Mouse (Mus musculus): Measurements from ENCODE around the gene Sel1l3. TPM values are rescaled to one million over a fixed set of nuclear protein-coding genes. Genes with fewer than 3 reads are reported as not detected.

Gene Sel1l3
- polyA plus RNA-seq, 1 experiment from 2014 or later, result 11.1 TPM

DNA sequence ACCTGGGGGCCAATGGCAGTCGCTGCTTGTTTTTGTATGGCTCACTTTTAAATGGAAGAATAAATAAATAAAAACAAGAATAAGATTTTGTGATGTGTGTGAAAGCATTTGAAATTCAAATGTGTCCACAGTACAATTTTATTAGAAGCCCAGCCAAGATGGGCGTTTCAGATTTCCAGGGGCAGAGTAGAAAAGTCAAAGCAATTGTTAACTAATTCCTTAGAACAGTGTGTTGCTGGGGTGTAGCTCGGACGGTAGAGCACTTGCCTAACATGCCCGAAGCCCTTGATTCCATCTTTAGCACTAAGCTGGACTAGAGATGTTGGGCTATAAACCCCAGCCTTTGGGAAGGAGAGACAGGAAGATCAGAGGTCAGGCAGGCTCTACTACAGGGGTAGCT lies 102.7 kb downstream of the Sel1l3 start:
- Histone ChIP-seq H3K27me3 (replicated peaks; ENCODE audit: control insufficient read depth, insufficient read depth, low read length) (no peaks in the 10 kb centered on the region), H3K9me3 (ENCODE audit: control insufficient read depth, low read length) (peaks cover 3% of the 10 kb centered on the region; the same call in 1 of the 2 replicates), H3K4me1 (replicated peaks; ENCODE audit: control insufficient read depth, insufficient read depth, low read length) (no peaks in the 10 kb centered on the region), H3K4me2 (ENCODE audit: low read length) (no peak overlapping the region), H3K9ac (ENCODE audit: low read length) (no peak overlapping the region), H3K36me3 (ENCODE audit: control insufficient read depth, insufficient read depth, low read length) (no peaks in the 10 kb centered on the region), H3K27ac (ENCODE audit: low read depth) (no peak overlapping the region), H3K4me3 (ENCODE audit: low read depth, low read length) (no peak overlapping the region)
- 71% methylated on average over 5 of the region's 5 CpGs for WGBS
- no peak for ATAC-seq (replicated peaks; ENCODE audit: low FRiP score, low TSS enrichment, low read depth)
- DNase-seq (ENCODE audit: low spot score), result no peak

DNA sequence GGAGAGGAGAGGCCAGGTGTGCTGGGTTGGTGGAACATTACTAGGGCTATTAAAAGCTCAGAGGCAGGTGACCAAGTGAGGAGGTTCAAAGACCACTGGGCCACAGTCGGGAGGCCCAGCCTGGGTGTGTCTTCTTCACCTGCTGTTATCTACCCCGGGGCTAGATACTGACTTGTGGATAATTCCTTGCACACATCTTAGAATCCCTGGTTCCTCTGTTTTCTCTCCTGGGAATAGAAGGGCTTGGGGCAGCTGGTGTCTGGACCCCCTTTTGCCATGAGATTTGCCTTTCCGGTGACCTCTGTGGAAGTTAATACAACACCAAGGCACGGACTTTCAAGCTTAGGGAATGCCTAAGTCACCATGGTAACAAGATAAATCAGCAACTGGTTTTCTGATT lies 103.5 kb downstream of the Sel1l3 start:
- Histone ChIP-seq H3K27ac (ENCODE audit: low read depth) (no peak overlapping the region), H3K4me1 (replicated peaks; ENCODE audit: control insufficient read depth, insufficient read depth, low read length) (no peaks in the 10 kb centered on the region), H3K36me3 (ENCODE audit: control insufficient read depth, insufficient read depth, low read length) (no peaks in the 10 kb centered on the region), H3K4me2 (ENCODE audit: low read length) (no peak overlapping the region), H3K27me3 (replicated peaks; ENCODE audit: control insufficient read depth, insufficient read depth, low read length) (no peaks in the 10 kb centered on the region), H3K9me3 (ENCODE audit: control insufficient read depth, low read length) (peaks cover 3% of the 10 kb centered on the region; the same call in 1 of the 2 replicates), H3K4me3 (ENCODE audit: low read depth, low read length) (no peak overlapping the region), H3K9ac (ENCODE audit: low read length) (no peak overlapping the region)
- DNase-seq (ENCODE audit: low spot score), result no peak
- no peak; the same call in 1 of the 2 replicates for ATAC-seq (replicated peaks; ENCODE audit: low FRiP score, low TSS enrichment, low read depth)
- 58% methylated on average over 4 of the region's 4 CpGs for WGBS

DNA sequence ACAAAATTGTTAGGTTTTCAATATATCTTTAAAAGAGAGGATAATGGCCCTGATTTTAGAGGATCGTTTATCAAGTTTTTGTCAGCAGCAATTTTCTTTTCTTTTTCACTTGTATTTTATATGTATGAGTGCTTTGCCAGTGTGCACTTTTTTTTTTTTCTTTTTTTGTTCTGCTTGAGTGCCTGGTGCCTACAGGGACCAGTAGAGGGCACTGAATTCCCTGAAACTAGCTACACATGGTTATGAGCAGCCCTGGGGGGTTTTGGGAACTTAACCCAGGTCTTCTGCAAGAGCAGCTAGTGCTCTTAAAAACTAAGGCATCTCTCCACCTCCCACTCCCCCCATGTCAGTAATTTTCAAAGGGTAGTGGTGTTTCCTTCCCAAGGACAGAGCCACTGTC lies 105.1 kb downstream of the Sel1l3 start:
- H3K4me1 ChIP-seq (replicated peaks; ENCODE audit: control insufficient read depth, insufficient read depth, low read length), result no peaks in the 10 kb centered on the region
- H3K9ac ChIP-seq (ENCODE audit: low read length), result no peak overlapping the region
- no peaks in the 10 kb centered on the region for H3K36me3 ChIP-seq (ENCODE audit: control insufficient read depth, insufficient read depth, low read length)
- H3K9me3 ChIP-seq (ENCODE audit: control insufficient read depth, low read length), result peaks cover 3% of the 10 kb centered on the region; the same call in 1 of the 2 replicates
- no peaks in the 10 kb centered on the region for H3K27me3 ChIP-seq (replicated peaks; ENCODE audit: control insufficient read depth, insufficient read depth, low read length)
- no peak overlapping the region for H3K4me2 ChIP-seq (ENCODE audit: low read length)
- DNase-seq (ENCODE audit: low spot score) (no peak), ATAC-seq (replicated peaks; ENCODE audit: low FRiP score, low TSS enrichment, low read depth) (no peak)
- H3K4me3 ChIP-seq (ENCODE audit: low read depth, low read length), result no peak overlapping the region
- WGBS, result 86% methylated on average over 1 of the region's 1 CpGs
- no peak overlapping the region for H3K27ac ChIP-seq (ENCODE audit: low read depth)

DNA sequence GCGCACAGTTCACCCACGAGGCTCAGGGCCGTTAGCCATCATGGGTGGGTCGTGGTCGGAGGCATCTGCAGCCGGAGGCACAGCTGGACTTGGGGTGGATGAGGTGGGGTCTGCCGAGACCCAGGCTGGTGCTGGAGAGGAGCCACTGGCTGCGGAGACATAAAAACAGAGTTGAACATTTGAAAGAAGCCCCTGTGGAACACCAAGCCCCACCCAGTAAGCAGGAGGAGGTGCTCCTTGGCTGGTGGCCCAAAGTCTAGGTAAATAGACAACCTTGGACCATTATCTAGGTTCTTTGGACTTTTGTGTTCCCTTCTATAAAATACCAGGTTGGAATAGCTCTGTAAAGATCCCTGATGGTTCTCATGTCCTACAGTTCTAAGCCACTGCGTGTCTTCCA lies 105.7 kb downstream of the Sel1l3 start:
- H3K27ac ChIP-seq (ENCODE audit: low read depth), result no peak overlapping the region
- no peak overlapping the region for H3K4me2 ChIP-seq (ENCODE audit: low read length)
- no peak overlapping the region for H3K9ac ChIP-seq (ENCODE audit: low read length)
- DNase-seq (ENCODE audit: low spot score), result no peak
- H3K36me3 ChIP-seq (ENCODE audit: control insufficient read depth, insufficient read depth, low read length), result no peaks in the 10 kb centered on the region
- no peaks in the 10 kb centered on the region for H3K4me1 ChIP-seq (replicated peaks; ENCODE audit: control insufficient read depth, insufficient read depth, low read length)
- no peak overlapping the region for H3K4me3 ChIP-seq (ENCODE audit: low read depth, low read length)
- ATAC-seq (replicated peaks; ENCODE audit: low FRiP score, low TSS enrichment, low read depth), result no peak
- WGBS, result 76% methylated on average over 9 of the region's 9 CpGs
- H3K27me3 ChIP-seq (replicated peaks; ENCODE audit: control insufficient read depth, insufficient read depth, low read length), result no peaks in the 10 kb centered on the region
- peaks cover under 1% of the 10 kb centered on the region; the same call in 1 of the 2 replicates for H3K9me3 ChIP-seq (ENCODE audit: control insufficient read depth, low read length)

DNA sequence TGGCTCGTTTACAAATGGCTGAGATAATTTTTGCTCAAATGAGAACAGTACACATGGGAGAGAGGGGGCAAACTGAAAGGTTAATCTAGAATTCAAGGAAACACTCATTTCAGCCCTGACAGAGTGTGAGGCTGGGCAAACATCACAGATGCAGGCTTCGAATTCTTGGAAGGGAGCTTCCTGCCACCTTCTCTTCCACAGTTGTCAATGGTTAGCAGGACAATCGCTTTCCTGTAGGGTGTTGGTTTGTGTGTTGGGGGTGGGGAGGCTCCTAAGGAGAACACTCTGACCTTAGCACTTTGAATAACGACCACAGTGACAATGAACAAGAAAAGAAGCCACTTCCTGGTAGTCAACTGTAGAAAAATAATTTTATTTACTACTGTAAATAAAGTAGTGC lies 107.0 kb downstream of the Sel1l3 start:
- no peaks in the 10 kb centered on the region for H3K36me3 ChIP-seq (ENCODE audit: control insufficient read depth, insufficient read depth, low read length)
- WGBS, result 37% methylated on average over 4 of the region's 4 CpGs
- no peak overlapping the region for H3K4me2 ChIP-seq (ENCODE audit: low read length)
- no peak overlapping the region for H3K9ac ChIP-seq (ENCODE audit: low read length)
- no peaks in the 10 kb centered on the region for H3K9me3 ChIP-seq (ENCODE audit: control insufficient read depth, low read length)
- no peak overlapping the region for H3K4me3 ChIP-seq (ENCODE audit: low read depth, low read length)
- DNase-seq (ENCODE audit: low spot score), result no peak
- no peaks in the 10 kb centered on the region for H3K4me1 ChIP-seq (replicated peaks; ENCODE audit: control insufficient read depth, insufficient read depth, low read length)
- ATAC-seq (replicated peaks; ENCODE audit: low FRiP score, low TSS enrichment, low read depth), result no peak
- no peaks in the 10 kb centered on the region for H3K27me3 ChIP-seq (replicated peaks; ENCODE audit: control insufficient read depth, insufficient read depth, low read length)
- H3K27ac ChIP-seq (ENCODE audit: low read depth), result no peak overlapping the region

DNA sequence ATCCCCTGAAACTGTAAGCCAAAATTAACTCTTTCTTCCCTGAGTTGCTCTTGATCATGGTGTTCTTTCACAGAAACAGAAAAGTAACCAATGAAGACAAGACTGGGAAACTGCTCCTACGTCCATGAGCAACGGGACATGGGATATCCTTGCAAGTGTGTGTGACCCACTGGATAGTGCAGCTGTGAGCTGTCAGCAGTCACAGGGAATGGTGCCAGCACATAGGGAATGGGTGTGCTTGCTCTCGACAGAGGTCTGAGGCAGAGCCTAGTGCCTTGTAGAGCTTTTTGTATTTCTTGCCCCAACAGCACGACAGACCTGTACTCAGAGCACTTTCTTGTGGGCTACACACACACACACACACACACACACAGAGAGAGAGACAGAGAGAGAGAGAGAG lies 107.6 kb downstream of the Sel1l3 start:
- DNase-seq (ENCODE audit: low spot score) (no peak), ATAC-seq (replicated peaks; ENCODE audit: low FRiP score, low TSS enrichment, low read depth) (no peak)
- Histone ChIP-seq H3K27ac (ENCODE audit: low read depth) (no peak overlapping the region), H3K9me3 (ENCODE audit: control insufficient read depth, low read length) (no peaks in the 10 kb centered on the region), H3K9ac (ENCODE audit: low read length) (no peak overlapping the region), H3K4me3 (ENCODE audit: low read depth, low read length) (no peak overlapping the region), H3K4me2 (ENCODE audit: low read length) (no peak overlapping the region), H3K27me3 (replicated peaks; ENCODE audit: control insufficient read depth, insufficient read depth, low read length) (no peaks in the 10 kb centered on the region), H3K4me1 (replicated peaks; ENCODE audit: control insufficient read depth, insufficient read depth, low read length) (no peaks in the 10 kb centered on the region), H3K36me3 (ENCODE audit: control insufficient read depth, insufficient read depth, low read length) (no peaks in the 10 kb centered on the region)
- 72% methylated on average over 4 of the region's 4 CpGs for WGBS

DNA sequence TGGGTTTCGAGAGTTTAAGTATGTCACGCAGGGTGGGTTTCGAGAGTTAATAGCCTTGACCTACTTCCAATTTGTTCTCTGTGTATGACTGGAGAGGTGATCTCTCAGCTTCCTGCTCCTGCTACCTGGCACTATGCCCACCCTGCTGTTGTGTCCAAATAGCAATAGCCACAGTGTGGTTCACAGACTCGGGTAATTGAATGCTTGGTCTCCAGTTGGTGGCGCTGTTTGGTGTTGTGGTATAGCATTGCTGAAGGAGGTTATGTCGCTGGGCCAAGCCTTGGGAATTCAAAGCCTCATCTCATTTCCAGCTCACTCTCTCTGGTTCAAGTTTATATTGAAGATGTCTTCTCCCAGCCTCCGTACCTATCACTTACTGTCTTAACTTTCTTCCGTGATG lies 108.0 kb downstream of the Sel1l3 start:
- Histone ChIP-seq H3K4me1 (replicated peaks; ENCODE audit: control insufficient read depth, insufficient read depth, low read length) (no peaks in the 10 kb centered on the region), H3K9me3 (ENCODE audit: control insufficient read depth, low read length) (no peaks in the 10 kb centered on the region), H3K9ac (ENCODE audit: low read length) (no peak overlapping the region), H3K27ac (ENCODE audit: low read depth) (no peak overlapping the region), H3K4me2 (ENCODE audit: low read length) (no peak overlapping the region), H3K27me3 (replicated peaks; ENCODE audit: control insufficient read depth, insufficient read depth, low read length) (no peaks in the 10 kb centered on the region), H3K4me3 (ENCODE audit: low read depth, low read length) (no peak overlapping the region), H3K36me3 (ENCODE audit: control insufficient read depth, insufficient read depth, low read length) (no peaks in the 10 kb centered on the region)
- WGBS, result 75% methylated on average over 8 of the region's 8 CpGs
- ATAC-seq (replicated peaks; ENCODE audit: low FRiP score, low TSS enrichment, low read depth) (no peak), DNase-seq (ENCODE audit: low spot score) (no peak)

DNA sequence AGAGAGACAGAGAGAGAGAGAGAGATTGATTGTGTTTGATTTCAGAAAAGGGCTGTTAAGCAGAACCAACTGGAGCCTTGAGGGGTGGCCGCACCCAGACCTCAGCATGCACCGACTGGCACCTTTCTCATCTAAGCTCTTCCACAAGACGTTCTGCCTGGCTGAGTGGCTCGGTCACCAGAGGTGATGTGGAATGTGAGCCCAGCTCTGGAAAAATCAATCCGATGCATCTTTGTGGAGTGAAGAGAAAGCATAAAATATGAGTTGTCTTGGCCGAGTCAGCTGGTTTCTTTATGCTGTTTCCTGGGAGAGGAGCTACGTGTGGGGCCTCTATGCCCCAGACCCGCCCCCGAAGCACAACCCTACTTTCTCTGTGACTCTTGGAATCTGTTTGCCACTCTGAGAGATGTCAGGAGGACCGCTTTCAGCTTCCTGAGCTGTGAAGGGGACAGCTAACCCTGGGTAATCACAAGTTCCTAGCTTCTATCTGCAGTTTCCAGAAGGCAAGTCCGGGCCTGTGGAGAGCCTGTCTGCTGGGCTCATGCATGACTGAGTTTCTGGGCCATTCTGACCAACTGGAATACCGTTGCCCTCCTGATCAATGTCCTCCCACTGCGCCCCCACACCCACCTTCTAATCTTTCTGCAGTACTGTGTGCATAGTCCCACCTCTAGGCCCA lies 109.4 kb downstream of the Sel1l3 start:
- H3K27ac ChIP-seq (ENCODE audit: low read depth), result no peak overlapping the region
- 57% methylated on average over 13 of the region's 13 CpGs for WGBS

DNA sequence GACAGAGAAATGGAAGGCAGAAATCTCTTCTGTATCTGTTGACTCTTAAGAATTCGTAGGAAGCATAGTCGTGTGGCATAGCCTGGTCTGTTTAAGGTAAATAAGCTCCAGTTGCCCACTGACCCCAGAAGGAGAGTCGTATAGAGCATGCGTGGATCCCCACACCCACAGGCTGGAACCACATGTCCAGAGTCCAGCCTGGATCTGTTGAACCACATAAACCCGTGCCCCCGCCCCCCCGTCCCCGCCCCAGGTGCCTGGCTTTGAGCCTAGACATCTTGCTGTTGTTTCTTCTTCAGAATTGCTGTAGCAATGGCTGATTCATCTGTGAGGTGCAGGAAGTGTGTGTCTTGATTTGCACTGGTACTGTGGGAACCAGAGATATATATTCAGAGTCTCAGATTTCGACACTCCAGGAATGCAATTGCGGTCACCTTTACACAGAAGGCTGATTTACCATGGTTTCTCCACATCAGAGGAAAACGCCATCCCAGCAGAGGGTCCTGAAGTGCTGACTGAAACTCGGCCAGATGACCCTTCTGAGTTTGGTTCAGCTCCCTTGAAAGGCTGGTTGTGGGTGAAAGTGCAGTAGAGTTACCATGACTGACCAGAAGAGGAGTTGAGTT lies 111.8 kb downstream of the Sel1l3 start:
- ATAC-seq (replicated peaks; ENCODE audit: low FRiP score, low TSS enrichment, low read depth) (no peak), DNase-seq (ENCODE audit: low spot score) (no peak)
- no peaks in the 10 kb centered on the region for H3K9me3 ChIP-seq (ENCODE audit: control insufficient read depth, low read length)
- H3K9ac ChIP-seq (ENCODE audit: low read length), result no peak overlapping the region
- H3K36me3 ChIP-seq (ENCODE audit: control insufficient read depth, insufficient read depth, low read length), result no peaks in the 10 kb centered on the region
- no peaks in the 10 kb centered on the region for H3K4me1 ChIP-seq (replicated peaks; ENCODE audit: control insufficient read depth, insufficient read depth, low read length)
- H3K27ac ChIP-seq (ENCODE audit: low read depth), result no peak overlapping the region
- 65% methylated on average over 12 of the region's 12 CpGs for WGBS
- no peak overlapping the region for H3K4me2 ChIP-seq (ENCODE audit: low read length)
- H3K27me3 ChIP-seq (replicated peaks; ENCODE audit: control insufficient read depth, insufficient read depth, low read length), result no peaks in the 10 kb centered on the region
- H3K4me3 ChIP-seq (ENCODE audit: low read depth, low read length), result no peak overlapping the region

More for the DNA sequence above, 109.4 kb downstream of the Sel1l3 start:
- no peak overlapping the region for H3K4me3 ChIP-seq (ENCODE audit: low read depth, low read length)
- H3K9me3 ChIP-seq (ENCODE audit: control insufficient read depth, low read length), result no peaks in the 10 kb centered on the region
- DNase-seq (ENCODE audit: low spot score), result no peak
- H3K36me3 ChIP-seq (ENCODE audit: control insufficient read depth, insufficient read depth, low read length), result no peaks in the 10 kb centered on the region
- no peak overlapping the region for H3K9ac ChIP-seq (ENCODE audit: low read length)
- H3K27me3 ChIP-seq (replicated peaks; ENCODE audit: control insufficient read depth, insufficient read depth, low read length), result no peaks in the 10 kb centered on the region
- ATAC-seq (replicated peaks; ENCODE audit: low FRiP score, low TSS enrichment, low read depth), result 0 out of 2 replicates have a peak, but pooled peaks have one; percentile 7
- no peaks in the 10 kb centered on the region for H3K4me1 ChIP-seq (replicated peaks; ENCODE audit: control insufficient read depth, insufficient read depth, low read length)
- H3K4me2 ChIP-seq (ENCODE audit: low read length), result no peak overlapping the region
